Mouse (Mus musculus): ENCODE measurements around the gene Trio. TPM values are rescaled to one million over a fixed set of nuclear protein-coding genes. Genes with fewer than 3 reads are reported as not detected.

Trio gene
- polyA plus RNA-seq, 1 experiment, result 23.8 TPM

- 0 out of 2 replicates have a peak, but pooled peaks cover 2% of the 10 kb centered on the region for H3K36me3 ChIP-seq (ENCODE audit: control insufficient read depth, insufficient read depth, low read length)
- H3K27ac ChIP-seq (ENCODE audit: insufficient read depth, low read length), result no peak overlapping the region
- no peak for DNase-seq (ENCODE audit: low read depth in 1 of 2, low spot score in 2 of 2)
- TF ChIP-seq CTCF (IDR thresholded peaks at IDR 0.05; ENCODE audit: extremely low read depth, insufficient read depth, insufficient read length, insufficient replicate concordance) (no peak), POLR2A (IDR thresholded peaks at IDR 0.05; ENCODE audit: low read depth, low read length) (no peak)
- H3K4me3 ChIP-seq (ENCODE audit: extremely low read depth, insufficient read depth, insufficient read length), result no peak overlapping the region
- WGBS, result 93% methylated on average over 5 of the region's 5 CpGs
- H3K4me1 ChIP-seq (ENCODE audit: control insufficient read depth, insufficient read depth, insufficient read length), result peaks cover 2% of the 10 kb centered on the region; the same call in 1 of the 2 replicates
- H3K27me3 ChIP-seq (ENCODE audit: control insufficient read depth, insufficient read depth, low read length), result no peaks in the 10 kb centered on the region
Measured at GRCm38 (mm10) chr15:27892029-27892428, 133.6 kb downstream of the Trio start.

GRCm38 (mm10) chr15:27890666-27891065 lies 135.0 kb downstream of the Trio start:
- peaks cover 3% of the 10 kb centered on the region; the same call in 1 of the 2 replicates for H3K4me1 ChIP-seq (ENCODE audit: control insufficient read depth, insufficient read depth, insufficient read length)
- WGBS, result 94% methylated on average over 5 of the region's 5 CpGs
- H3K27ac ChIP-seq (ENCODE audit: insufficient read depth, low read length), result no peak overlapping the region
- H3K27me3 ChIP-seq (ENCODE audit: control insufficient read depth, insufficient read depth, low read length), result no peaks in the 10 kb centered on the region
- H3K36me3 ChIP-seq (ENCODE audit: control insufficient read depth, insufficient read depth, low read length), result 0 out of 2 replicates have a peak, but pooled peaks cover 2% of the 10 kb centered on the region
- no peak for TF ChIP-seq POLR2A (IDR thresholded peaks at IDR 0.05; ENCODE audit: low read depth, low read length)
- TF ChIP-seq CTCF (IDR thresholded peaks at IDR 0.05; ENCODE audit: extremely low read depth, insufficient read depth, insufficient read length, insufficient replicate concordance), result no peak
- no peak overlapping the region for H3K4me3 ChIP-seq (ENCODE audit: extremely low read depth, insufficient read depth, insufficient read length)
- DNase-seq (ENCODE audit: low read depth in 1 of 2, low spot score in 2 of 2), result no peak

GRCm38 (mm10) chr15:27888153-27888552 lies 137.5 kb downstream of the Trio start:
- WGBS, result 89% methylated on average over 13 of the region's 13 CpGs
- no peak overlapping the region for H3K4me3 ChIP-seq (ENCODE audit: extremely low read depth, insufficient read depth, insufficient read length)
- H3K27ac ChIP-seq (ENCODE audit: insufficient read depth, low read length), result no peak overlapping the region
- H3K4me1 ChIP-seq (ENCODE audit: control insufficient read depth, insufficient read depth, insufficient read length), result peaks cover 4% of the 10 kb centered on the region; the same call in 1 of the 2 replicates
- no peaks in the 10 kb centered on the region for H3K27me3 ChIP-seq (ENCODE audit: control insufficient read depth, insufficient read depth, low read length)
- TF ChIP-seq CTCF (IDR thresholded peaks at IDR 0.05; ENCODE audit: extremely low read depth, insufficient read depth, insufficient read length, insufficient replicate concordance), result no peak
- TF ChIP-seq POLR2A (IDR thresholded peaks at IDR 0.05; ENCODE audit: low read depth, low read length), result no peak
- 0 out of 2 replicates have a peak, but pooled peaks cover 2% of the 10 kb centered on the region for H3K36me3 ChIP-seq (ENCODE audit: control insufficient read depth, insufficient read depth, low read length)
- DNase-seq (ENCODE audit: low read depth in 1 of 2, low spot score in 2 of 2), result no peak

GRCm38 (mm10) chr15:27886992-27887391 lies 138.7 kb downstream of the Trio start:
- H3K27me3 ChIP-seq (ENCODE audit: control insufficient read depth, insufficient read depth, low read length), result no peaks in the 10 kb centered on the region
- TF ChIP-seq POLR2A (IDR thresholded peaks at IDR 0.05; ENCODE audit: low read depth, low read length) (no peak), CTCF (IDR thresholded peaks at IDR 0.05; ENCODE audit: extremely low read depth, insufficient read depth, insufficient read length, insufficient replicate concordance) (no peak)
- no peak overlapping the region for H3K4me3 ChIP-seq (ENCODE audit: extremely low read depth, insufficient read depth, insufficient read length)
- 39% methylated on average over 6 of the region's 6 CpGs for WGBS
- H3K36me3 ChIP-seq (ENCODE audit: control insufficient read depth, insufficient read depth, low read length), result 0 out of 2 replicates have a peak, but pooled peaks cover 2% of the 10 kb centered on the region
- H3K27ac ChIP-seq (ENCODE audit: insufficient read depth, low read length), result no peak overlapping the region
- peaks cover 6% of the 10 kb centered on the region; the same call in 1 of the 2 replicates for H3K4me1 ChIP-seq (ENCODE audit: control insufficient read depth, insufficient read depth, insufficient read length)
- DNase-seq (ENCODE audit: low read depth in 1 of 2, low spot score in 2 of 2), result no peak

GRCm38 (mm10) chr15:27884347-27885250 lies 141.0 kb downstream of the Trio start:
- TF ChIP-seq CTCF (IDR thresholded peaks at IDR 0.05; ENCODE audit: extremely low read depth, insufficient read depth, insufficient read length, insufficient replicate concordance), result peak; percentile 84; the same call in 1 of the 2 replicates
- TF ChIP-seq POLR2A (IDR thresholded peaks at IDR 0.05; ENCODE audit: low read depth, low read length), result no peak
- WGBS, result 74% methylated on average over 17 of the region's 17 CpGs
- H3K36me3 ChIP-seq (ENCODE audit: control insufficient read depth, insufficient read depth, low read length), result no peaks in the 10 kb centered on the region
- no peaks in the 10 kb centered on the region for H3K27me3 ChIP-seq (ENCODE audit: control insufficient read depth, insufficient read depth, low read length)
- peak; percentile 47 to 71 for DNase-seq (ENCODE audit: low read depth in 1 of 2, low spot score in 2 of 2)
- H3K4me3 ChIP-seq (ENCODE audit: extremely low read depth, insufficient read depth, insufficient read length), result no peak overlapping the region
- H3K4me1 ChIP-seq (ENCODE audit: control insufficient read depth, insufficient read depth, insufficient read length), result peaks cover 6% of the 10 kb centered on the region; the same call in 1 of the 2 replicates
- no peak overlapping the region for H3K27ac ChIP-seq (ENCODE audit: insufficient read depth, low read length)

- no peak overlapping the region for H3K4me3 ChIP-seq (ENCODE audit: extremely low read depth, insufficient read depth, insufficient read length)
Measured at GRCm38 (mm10) chr15:27883881-27884280, 141.8 kb downstream of the Trio start.

More at GRCm38 (mm10) chr15:27883881-27884280, 141.8 kb downstream of the Trio start:
- H3K4me1 ChIP-seq (ENCODE audit: control insufficient read depth, insufficient read depth, insufficient read length), result peaks cover 6% of the 10 kb centered on the region; the same call in 1 of the 2 replicates
- H3K27ac ChIP-seq (ENCODE audit: insufficient read depth, low read length), result no peak overlapping the region
- no peak for TF ChIP-seq CTCF (IDR thresholded peaks at IDR 0.05; ENCODE audit: extremely low read depth, insufficient read depth, insufficient read length, insufficient replicate concordance)
- TF ChIP-seq POLR2A (IDR thresholded peaks at IDR 0.05; ENCODE audit: low read depth, low read length), result no peak
- no peaks in the 10 kb centered on the region for H3K27me3 ChIP-seq (ENCODE audit: control insufficient read depth, insufficient read depth, low read length)
- WGBS, result 86% methylated on average over 3 of the region's 3 CpGs
- H3K36me3 ChIP-seq (ENCODE audit: control insufficient read depth, insufficient read depth, low read length), result no peaks in the 10 kb centered on the region
- no peak for DNase-seq (ENCODE audit: low read depth in 1 of 2, low spot score in 2 of 2)
